Mouse (Mus musculus): ENCODE results near the gene Camsap3.

The Camsap3 gene

GRCm38 (mm10) chr8:3655526-3655925 lies 68.4 kb downstream of the Camsap3 start, which contains the start of gene Retn:
Retn (plus strand) TSS chr8:3655770.
- DNase-seq (ENCODE audit: extremely low spot score, low spot score) = no peak

GRCm38 (mm10) chr8:3656725-3657381 lies 69.8 kb downstream of the Camsap3 start:
- peak; percentile 42 for DNase-seq (ENCODE audit: extremely low spot score, low spot score)
